Comparison of ENCODE assay signal across 8 mouse cellular contexts in the genomic region with DNA sequence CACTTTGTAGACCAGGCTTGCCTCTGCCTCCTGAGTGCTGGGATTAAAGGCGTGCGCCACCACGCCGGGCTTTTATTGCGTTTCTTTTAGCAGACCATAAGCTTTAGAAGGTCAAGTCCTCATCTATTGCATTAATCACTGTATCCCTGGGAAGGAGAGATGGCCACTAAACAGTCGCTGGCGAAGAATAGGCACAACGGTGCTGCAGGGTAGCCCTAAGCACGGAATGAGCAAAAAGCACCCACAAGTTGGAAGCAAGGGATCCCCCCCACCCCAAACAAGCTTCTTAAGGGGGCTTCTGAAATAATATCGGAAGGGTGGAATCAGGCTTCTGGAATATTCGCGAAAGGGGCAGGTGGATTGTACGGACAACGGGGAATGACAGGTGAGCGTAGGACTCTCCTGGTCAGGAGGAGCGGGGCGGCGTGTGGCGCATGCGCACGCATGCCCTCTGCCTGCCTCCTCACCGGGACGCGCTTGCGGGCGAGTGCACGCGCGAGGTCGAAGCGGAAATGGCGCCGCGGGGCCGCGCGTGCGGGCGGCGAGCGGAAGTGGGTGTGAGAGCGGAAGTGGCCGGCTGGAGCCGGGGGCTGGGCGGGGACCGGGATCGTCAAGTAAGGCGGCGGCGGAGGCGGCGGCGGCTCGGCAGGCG. TPM values are rescaled to one million over a fixed set of nuclear protein-coding genes. Genes with fewer than 3 reads are reported as not detected.
DNase-seq lines count a peak whose midpoint lies in the region; ATAC-seq lines count a peak whose summit lies in the region.

A gene (plus strand): TSS at position 147 of the 652 bp plus-strand sequence.

- no peaks in the 10 kb centered on the region for H3K27me3 ChIP-seq in hindbrain, embryonic 12.5 days

- peak within 1 kb of the TSS; percentile 89 for H3K27ac ChIP-seq in hindbrain, embryonic 12.5 days

- H3K4me1 ChIP-seq in hindbrain, embryonic 12.5 days, result peaks cover 32% of the 10 kb centered on the region

- peak within 1 kb of the TSS; percentile 95 for H3K9ac ChIP-seq in hindbrain, embryonic 12.5 days

- DNase-seq in NIH3T3 (ENCODE audit: low read depth), result peak; percentile 99
- DNase-seq in cerebellum, postnatal 10 days, result peak; percentile 97 to 99
- DNase-seq in frontal cortex, postnatal 10 days (ENCODE audit: low spot score in 2 of 2), result peak; percentile 94 to 96
- DNase-seq in layer of hippocampus, postnatal 14 days (ENCODE audit: low spot score in 2 of 2), result peak; percentile 94 to 97
- DNase-seq in lung, postnatal 14 days, result peak; percentile 97
- DNase-seq in retina, adult 2 months (ENCODE audit: low read depth, low spot score), result peak; percentile 92
- peak; percentile 98 for DNase-seq in thymus, postnatal 36 days

- H3K36me3 ChIP-seq in hindbrain, embryonic 12.5 days, result no peaks in the 10 kb centered on the region

- no peaks in the 10 kb centered on the region for H3K9me3 ChIP-seq in hindbrain, embryonic 12.5 days (replicated peaks)

- peak; percentile 95 for ATAC-seq in hindbrain, embryonic 12.5 days (ENCODE audit: low FRiP score)

- WGBS in hindbrain, embryonic 12.5 days, result under 1% methylated on average over 54 of the region's 55 CpGs

- peak within 1 kb of the TSS; percentile 82 for H3K4me2 ChIP-seq in hindbrain, embryonic 12.5 days (replicated peaks)

- peak within 1 kb of the TSS; percentile 76 for H3K4me3 ChIP-seq in hindbrain, embryonic 12.5 days

RNA-seq across cellular contexts. Expression of the gene that starts here (rescaled TPM):
- polyA plus RNA-seq in hindbrain, embryonic 12.5 days (2016; fragmentation: Nextera tagmentation; extraction: Ambion mirVana), result 370 and 394 TPM in 2 replicates
- total RNA-seq in layer of hippocampus, postnatal 14 days (2021), result 100 to 1,000 TPM; 344 to 348 TPM

Comparison
In these comparisons a context has a peak if more than half of its experiments do, and no peak if none do; other contexts are left out.
1. Peak in every context shown above with its lines: DNase-seq, ATAC-seq, H3K4me3 ChIP-seq and H3K27ac ChIP-seq.